Mouse (Mus musculus) liver, adult 2 months (tissue): ENCODE data around the gene Bsx. TPM values are rescaled to one million over a fixed set of nuclear protein-coding genes. Genes with fewer than 3 reads are reported as not detected.

Experiments
- DNase-seq: peaks from one replicate; pipeline ENCODE4 v3.0.0-alpha.2; 2011; ENCODE audit warnings: low read depth, low spot score; ENCODE audit errors: extremely low read depth
- H3K27ac ChIP-seq: fragments of 200-500 bp; replicated peaks from 2 replicates; pipeline ENCODE4 v1.5.1; 2012; ENCODE audit warnings: low read depth, mild to moderate bottlenecking, control low read depth, inconsistent platforms, low read length; ENCODE audit not compliant: insufficient read depth
- H3K27me3 ChIP-seq: fragments of 200-500 bp; 2 replicates; pipeline ENCODE4 v1.6.1; 2012; ENCODE audit warnings: mild to moderate bottlenecking, moderate library complexity, low read length, inconsistent platforms; ENCODE audit not compliant: control insufficient read depth, insufficient read depth
- H3K36me3 ChIP-seq: fragments of 200-500 bp; 2 replicates; pipeline ENCODE4 v1.6.1; 2012; ENCODE audit warnings: low read length, inconsistent platforms; ENCODE audit not compliant: control insufficient read depth, insufficient read depth
- H3K4me1 ChIP-seq: fragments of 200-500 bp; 2 replicates; pipeline ENCODE4 v1.6.1; 2011; ENCODE audit warnings: low read length; ENCODE audit not compliant: control insufficient read depth, insufficient read depth
- H3K4me3 ChIP-seq: fragments of 200-500 bp; 2 replicates; pipeline ENCODE4 v1.5.1; 2011; ENCODE audit warnings: low read depth, mild to moderate bottlenecking, control low read depth, low read length, moderate library complexity; ENCODE audit not compliant: insufficient read depth
- H3K79me2 ChIP-seq: fragments of 200-500 bp; 2 replicates; pipeline ENCODE4 v1.6.1; 2012; ENCODE audit warnings: inconsistent platforms, mild to moderate bottlenecking, low read length, moderate library complexity; ENCODE audit not compliant: control insufficient read depth, insufficient read depth
- H3K9ac ChIP-seq: fragments of 200-500 bp; 2 replicates; pipeline ENCODE4 v1.6.1; 2012; ENCODE audit warnings: low read depth, mild to moderate bottlenecking, control low read depth, inconsistent platforms, low read length
- CTCF ChIP-seq: fragments of 200-500 bp; IDR thresholded peaks from 2 replicates; pipeline ENCODE4 v1.5.1; 2011; ENCODE audit warnings: low read depth, low read length, control low read depth
- POLR2A ChIP-seq: fragments of 200-500 bp; IDR thresholded peaks from 2 replicates; pipeline ENCODE4 v1.6.1; 2011; ENCODE audit warnings: low read length, control low read depth; ENCODE audit not compliant: insufficient read depth; ENCODE audit errors: extremely low read depth
- WGBS: fragments of 180-500 bp; shearing (Covaris S2); methylation state at CpG from one replicate; pipeline ENCODE4 v1.1.7; 2018; 5-methylcytosine and 5-hydroxymethylcytosine counted together
- polyA plus RNA-seq: library from polyadenylated mRNA; depleted of rRNA; stranded (reverse); fragments of >200 nt; gene quantifications from 2 replicates; pipeline ENCODE4 v1.2.3, GENCODE M21; 2012; rRNA removed
- total RNA-seq: library from RNA; depleted of rRNA; stranded (reverse); fragments of >200 nt; gene quantifications from 2 replicates; pipeline ENCODE4 v1.2.3, GENCODE M21; 2014; rRNA removed

Bsx gene
- not detected in 2 replicates for total RNA-seq
- not detected in 2 replicates for polyA plus RNA-seq

GRCm38 (mm10) chr9:40873556-40874470 is at the start of gene Bsx:
Gene Bsx (plus strand): TSS chr9:40874127.
- no peaks in the 10 kb centered on the region for H3K36me3 ChIP-seq
- WGBS = 5% methylated on average over 32 of the region's 32 CpGs
- DNase-seq = no peak

DNA sequence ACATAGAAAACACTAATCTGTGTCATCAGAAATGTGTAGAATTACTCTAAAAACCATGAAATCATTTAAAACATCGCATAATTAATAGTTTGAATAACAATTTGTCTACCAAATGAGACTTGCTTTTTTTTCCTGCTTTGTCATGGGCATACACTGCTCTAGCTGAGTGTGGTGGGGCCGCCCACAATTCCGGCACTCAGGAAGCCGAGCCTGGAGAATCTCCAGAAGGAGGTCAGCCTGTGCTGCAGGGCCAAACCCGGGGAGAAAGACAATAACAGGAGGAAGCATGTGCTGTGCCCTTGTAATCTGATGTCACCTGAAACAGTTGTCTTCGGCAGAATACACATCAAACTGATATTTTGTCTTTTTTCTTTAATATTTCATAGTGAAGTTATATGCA is 48.3 kb upstream of the Bsx start:
- H3K27ac ChIP-seq = no peak overlapping the region
- no peak overlapping the region for H3K4me3 ChIP-seq
- WGBS = 52% methylated on average over 6 of the region's 6 CpGs
- no peak overlapping the region for H3K9ac ChIP-seq
- TF ChIP-seq CTCF = no peak
- no peak for TF ChIP-seq POLR2A
- no peaks in the 10 kb centered on the region for H3K79me2 ChIP-seq
- no peaks in the 10 kb centered on the region for H3K36me3 ChIP-seq
- no peak for DNase-seq
- H3K27me3 ChIP-seq = no peaks in the 10 kb centered on the region
- 0 out of 2 replicates have a peak, but pooled peaks cover 2% of the 10 kb centered on the region for H3K4me1 ChIP-seq

More at GRCm38 (mm10) chr9:40873556-40874470, at the start of gene Bsx:
- no peak within 1 kb of the TSS for H3K4me3 ChIP-seq
- no peak within 1 kb of the TSS for H3K9ac ChIP-seq
- no peak within 1 kb of the TSS for H3K27ac ChIP-seq
- H3K4me1 ChIP-seq = no peaks in the 10 kb centered on the region
- no peaks in the 10 kb centered on the region for H3K79me2 ChIP-seq
- no peak for TF ChIP-seq CTCF
- TF ChIP-seq POLR2A = no peak
- peaks cover 38% of the 10 kb centered on the region for H3K27me3 ChIP-seq

GRCm38 (mm10) chr9:40827366-40827765 is 46.6 kb upstream of the Bsx start:
- Histone ChIP-seq H3K4me1 (no peaks in the 10 kb centered on the region), H3K9ac (no peak overlapping the region), H3K36me3 (no peaks in the 10 kb centered on the region), H3K27me3 (no peaks in the 10 kb centered on the region), H3K79me2 (no peaks in the 10 kb centered on the region), H3K27ac (no peak overlapping the region), H3K4me3 (no peak overlapping the region)
- no peak for TF ChIP-seq POLR2A
- TF ChIP-seq CTCF = no peak
- DNase-seq = no peak
- WGBS = 79% methylated on average over 4 of the region's 4 CpGs

DNA sequence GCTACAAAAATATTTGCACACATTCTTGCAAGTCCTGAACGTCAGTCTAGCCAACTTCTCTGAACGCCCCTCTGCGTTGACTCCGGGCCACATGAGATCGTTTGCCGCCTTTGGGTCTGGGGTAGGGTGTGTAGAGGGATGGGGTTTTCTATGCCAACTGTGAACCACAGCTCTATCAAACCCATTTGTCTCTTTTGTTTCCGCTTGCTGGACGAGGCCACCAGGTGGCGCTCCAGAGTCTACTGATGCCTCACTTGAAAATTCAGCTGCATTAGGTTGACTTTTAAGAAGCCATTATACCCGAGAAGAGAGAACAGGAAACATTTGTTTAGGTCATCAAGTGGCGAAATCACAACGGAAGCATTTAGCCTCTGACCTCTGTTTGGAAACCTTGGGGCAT is 39.4 kb upstream of the Bsx start:
- Histone ChIP-seq H3K9ac (no peak overlapping the region), H3K27ac (no peak overlapping the region), H3K79me2 (no peaks in the 10 kb centered on the region), H3K4me1 (no peaks in the 10 kb centered on the region), H3K36me3 (no peaks in the 10 kb centered on the region), H3K4me3 (no peak overlapping the region), H3K27me3 (no peaks in the 10 kb centered on the region)
- WGBS = 6% methylated on average over 12 of the region's 12 CpGs
- DNase-seq = peak; percentile 40
- TF ChIP-seq CTCF = peak; percentile 88
- no peak for TF ChIP-seq POLR2A

GRCm38 (mm10) chr9:40836681-40837080 is 37.2 kb upstream of the Bsx start:
- Histone ChIP-seq H3K27me3 (no peaks in the 10 kb centered on the region), H3K4me3 (no peak overlapping the region), H3K36me3 (no peaks in the 10 kb centered on the region), H3K79me2 (no peaks in the 10 kb centered on the region), H3K27ac (no peak overlapping the region), H3K4me1 (no peaks in the 10 kb centered on the region), H3K9ac (no peak overlapping the region)
- WGBS = 90% methylated on average over 3 of the region's 3 CpGs
- DNase-seq = no peak
- TF ChIP-seq POLR2A = no peak
- TF ChIP-seq CTCF = no peak

DNA sequence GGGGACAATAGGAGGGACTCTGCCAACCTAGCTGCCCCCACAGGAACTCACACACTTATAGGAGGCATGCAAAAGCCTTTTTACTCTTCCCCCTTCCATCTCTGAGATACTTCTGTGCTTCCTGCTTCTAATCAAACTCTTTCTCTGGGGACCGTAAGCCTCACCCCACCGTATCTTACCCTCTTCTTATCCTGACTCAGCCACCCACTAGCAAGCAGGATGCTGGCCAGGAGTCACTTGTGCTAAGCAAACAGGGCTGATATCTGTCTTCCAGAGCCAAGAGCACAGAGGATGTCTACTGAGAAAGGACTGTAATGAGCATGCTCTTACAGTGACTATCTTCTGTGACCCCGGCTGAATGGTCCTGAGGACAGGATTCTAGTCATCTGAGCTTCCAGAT is 34.3 kb upstream of the Bsx start:
- Histone ChIP-seq H3K27me3 (no peaks in the 10 kb centered on the region), H3K79me2 (no peaks in the 10 kb centered on the region), H3K27ac (no peak overlapping the region), H3K9ac (no peak overlapping the region), H3K4me1 (no peaks in the 10 kb centered on the region), H3K4me3 (no peak overlapping the region), H3K36me3 (no peaks in the 10 kb centered on the region)
- TF ChIP-seq POLR2A = no peak
- TF ChIP-seq CTCF = no peak
- DNase-seq = no peak
- WGBS = 56% methylated on average over 3 of the region's 3 CpGs
